Mouse (Mus musculus) layer of hippocampus, adult 9-10 months (tissue): ENCODE measurements around the gene Pmpca.
"Not testable (repeated sequence)": the region's sequence is repeated elsewhere in the genome, so short reads cannot be mapped to it uniquely, and the experiment has no call there.

ENCODE experiments used
- DNase-seq: peaks from one replicate; pipeline ENCODE4 v3.0.0; 2022; ENCODE audit warnings: low spot score

Gene Pmpca

GRCm38 (mm10) chr2:26368572-26368971, 20.6 kb upstream of the Pmpca start:
- DNase-seq, result no peak

DNA sequence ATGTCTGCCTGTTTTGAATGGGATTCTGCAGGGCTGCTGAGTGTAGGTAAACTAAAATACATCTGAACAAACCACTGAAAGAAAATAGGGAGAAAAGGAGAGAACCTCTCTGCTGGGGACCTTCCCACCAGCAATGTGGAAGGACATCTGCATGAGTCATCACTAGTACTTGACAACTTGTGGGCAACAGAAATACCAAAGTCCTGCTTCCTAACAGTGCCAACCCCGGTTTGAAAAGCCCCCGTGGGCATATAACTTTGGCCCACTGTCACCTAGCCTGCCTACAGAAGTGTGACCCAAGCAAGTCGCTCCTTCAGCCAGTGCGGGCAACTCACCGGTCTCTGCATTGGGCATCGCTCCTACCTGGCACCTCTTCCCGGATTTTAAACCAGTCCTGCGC, 16.7 kb upstream of the Pmpca start:
- DNase-seq, result no peak

- DNase-seq, result no peak
Observed at GRCm38 (mm10) chr2:26380131-26380771, 8.9 kb upstream of the Pmpca start, which contains the start of gene Snapc4. Gene Snapc4, minus strand, starts transcription at chr2:26380653.

DNA sequence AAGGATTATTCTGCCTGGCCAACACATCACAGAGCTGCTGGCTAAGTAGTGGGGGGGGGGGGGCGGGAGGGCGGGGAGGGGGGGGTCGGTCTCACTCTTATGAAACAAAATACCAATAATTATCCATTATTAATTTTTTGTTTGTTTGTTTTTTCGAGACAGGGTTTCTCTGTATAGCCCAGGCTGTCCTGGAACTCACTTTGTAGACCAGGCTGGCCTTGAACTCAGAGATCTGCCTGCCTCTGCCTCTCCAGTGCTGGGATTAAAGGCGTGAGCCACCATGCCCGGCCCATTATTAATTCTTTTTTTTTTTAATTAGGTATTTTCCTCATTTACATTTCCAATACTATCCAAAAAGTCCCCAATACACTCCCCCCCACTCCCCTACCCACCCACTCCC, 8.3 kb upstream of the Pmpca start:
- DNase-seq, result not testable (repeated sequence)

- DNase-seq, result no peak
Observed at GRCm38 (mm10) chr2:26387713-26388112, 1.4 kb upstream of the Pmpca start.

DNA sequence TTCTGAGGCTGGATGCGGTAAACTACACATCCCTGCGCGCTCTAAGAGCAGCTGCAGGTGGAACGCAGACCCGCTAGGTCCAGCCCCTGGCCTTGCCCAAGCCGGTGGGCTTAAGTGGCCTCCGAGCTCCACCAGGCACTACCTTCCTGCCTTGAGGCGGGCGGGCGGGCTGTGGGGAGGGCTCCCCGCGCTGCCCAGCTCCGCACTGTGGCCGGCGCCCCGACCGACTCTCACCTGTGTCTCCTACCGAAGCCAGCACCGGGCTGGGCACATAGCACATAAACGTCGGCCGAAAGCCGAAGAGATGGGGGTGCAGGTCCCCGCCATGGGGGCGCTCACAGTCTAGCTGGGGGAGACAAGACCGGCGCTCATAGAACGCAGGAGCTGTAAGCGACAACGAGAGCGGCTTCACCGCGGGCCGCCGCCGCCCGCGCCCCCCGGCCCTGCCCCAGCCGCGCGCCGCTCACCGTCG, 421 bp upstream of the Pmpca start:
- DNase-seq, result no peak

DNA sequence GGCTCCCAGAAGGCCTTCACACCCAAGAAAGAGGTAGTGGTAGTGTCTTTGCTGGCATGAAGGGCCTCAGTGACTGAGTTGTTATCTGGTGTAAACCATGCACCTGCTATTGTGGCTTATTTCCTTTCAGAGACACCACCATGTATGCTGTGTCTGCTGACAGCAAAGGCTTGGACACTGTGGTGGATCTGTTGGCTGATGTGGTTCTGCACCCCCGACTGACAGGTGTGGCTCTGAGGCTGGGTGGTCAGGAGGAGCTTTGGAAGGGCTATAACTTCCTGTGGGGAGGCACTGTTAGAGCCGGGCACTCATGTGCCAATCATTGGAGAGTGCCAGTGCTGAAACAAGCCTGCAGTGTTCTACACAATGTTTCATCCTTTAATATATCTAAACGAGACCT, 1.8 kb downstream of the Pmpca start:
- DNase-seq, result no peak

DNA sequence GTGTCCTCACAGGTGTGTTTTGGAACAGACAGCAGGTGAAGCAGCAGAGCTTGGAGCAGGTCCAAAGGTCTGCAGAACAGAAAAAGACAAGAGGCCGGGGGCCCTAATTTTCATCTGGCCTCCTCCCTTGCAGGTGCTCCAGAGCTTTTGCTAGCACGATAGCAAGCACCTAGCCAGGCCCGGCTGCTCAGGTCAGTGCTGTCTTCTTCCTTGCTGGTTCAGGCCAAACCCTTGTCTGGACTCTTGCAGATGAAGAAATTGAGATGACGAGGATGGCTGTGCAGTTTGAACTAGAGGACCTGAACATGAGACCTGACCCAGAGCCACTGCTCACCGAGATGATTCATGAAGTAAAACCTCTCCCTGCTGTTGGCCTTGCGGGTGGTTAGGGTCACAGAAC, 2.5 kb downstream of the Pmpca start:
- no peak for DNase-seq

GRCm38 (mm10) chr2:26398978-26399377, 9.8 kb downstream of the Pmpca start:
- DNase-seq, result no peak

DNA sequence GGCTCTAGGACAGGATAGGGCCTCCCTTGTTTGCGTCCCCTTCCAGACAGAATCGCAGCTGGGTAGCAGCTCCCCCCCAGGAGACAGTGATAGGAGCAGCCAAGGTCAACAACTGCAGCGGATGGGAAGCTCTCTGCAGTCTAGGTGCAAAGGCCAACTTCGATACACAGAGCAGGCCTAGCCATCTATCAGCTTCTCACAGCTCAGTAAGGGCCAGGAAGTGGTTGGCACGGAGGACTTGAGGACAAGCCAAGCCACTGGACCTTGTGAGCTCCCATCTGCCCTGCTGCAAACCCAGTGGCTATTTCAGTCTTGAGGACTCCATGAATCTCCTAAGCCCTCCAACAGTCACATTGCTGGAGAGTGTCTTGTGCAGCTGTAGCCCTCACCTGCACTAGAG, 10.5 kb downstream of the Pmpca start:
- DNase-seq, result no peak

GRCm38 (mm10) chr2:26400296-26400695, 11.2 kb downstream of the Pmpca start:
- DNase-seq, result no peak

- no peak for DNase-seq
Observed at GRCm38 (mm10) chr2:26401023-26401422, 11.9 kb downstream of the Pmpca start.

GRCm38 (mm10) chr2:26402265-26402664, 13.1 kb downstream of the Pmpca start:
- DNase-seq, result no peak

DNA sequence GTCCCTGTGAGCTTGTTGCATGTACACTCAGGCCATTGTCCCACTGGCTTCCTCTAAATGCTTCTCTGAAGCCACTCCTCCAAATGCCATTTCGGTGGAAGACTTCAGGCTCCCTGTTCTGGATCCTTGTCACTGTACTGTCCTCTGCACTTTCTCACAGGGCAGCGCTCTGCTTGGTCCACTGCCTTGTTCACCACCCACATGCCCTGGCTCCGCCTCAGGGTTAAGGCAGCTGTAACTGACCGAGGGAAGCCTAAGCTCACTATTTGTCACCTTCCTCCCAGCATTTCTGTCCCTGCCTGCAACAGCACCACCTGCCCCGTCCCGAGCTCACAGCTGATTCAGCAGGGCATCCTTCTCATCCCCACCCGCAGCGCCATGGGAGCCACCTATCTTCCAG, 14.2 kb downstream of the Pmpca start:
- no peak for DNase-seq

- DNase-seq, result peak; percentile 90
Observed at GRCm38 (mm10) chr2:26408515-26409356, 19.6 kb downstream of the Pmpca start, which contains the start of gene Inpp5e. Gene Inpp5e, minus strand, starts transcription at chr2:26409203.

GRCm38 (mm10) chr2:26409362-26409761, 20.2 kb downstream of the Pmpca start:
- DNase-seq, result no peak

DNA sequence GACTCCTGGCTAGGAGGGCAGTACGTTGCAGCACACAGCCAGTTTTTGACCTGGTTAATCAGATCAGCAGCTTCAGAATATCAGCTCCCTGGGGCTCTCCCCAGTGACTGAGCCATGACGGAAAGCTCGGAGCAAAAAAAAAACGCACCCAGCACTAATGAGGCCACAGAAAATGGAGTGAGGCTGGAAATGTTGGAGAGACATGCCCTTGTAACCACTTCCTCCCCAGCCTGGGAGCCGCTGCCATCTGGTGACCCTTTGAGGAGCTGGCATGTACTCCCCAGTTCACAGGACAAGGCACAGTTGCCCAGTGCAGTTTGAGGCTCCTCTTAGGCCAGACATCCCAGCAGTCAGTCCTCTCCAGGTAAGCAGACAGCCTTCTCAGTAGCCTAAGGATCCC, 21.0 kb downstream of the Pmpca start:
- DNase-seq, result no peak

- no peak for DNase-seq
Observed at GRCm38 (mm10) chr2:26410931-26411411, 21.8 kb downstream of the Pmpca start.

- no peak for DNase-seq
Observed at GRCm38 (mm10) chr2:26417066-26417465, 27.9 kb downstream of the Pmpca start.

- no peak for DNase-seq
Observed at GRCm38 (mm10) chr2:26418120-26418519, 29.0 kb downstream of the Pmpca start.

DNA sequence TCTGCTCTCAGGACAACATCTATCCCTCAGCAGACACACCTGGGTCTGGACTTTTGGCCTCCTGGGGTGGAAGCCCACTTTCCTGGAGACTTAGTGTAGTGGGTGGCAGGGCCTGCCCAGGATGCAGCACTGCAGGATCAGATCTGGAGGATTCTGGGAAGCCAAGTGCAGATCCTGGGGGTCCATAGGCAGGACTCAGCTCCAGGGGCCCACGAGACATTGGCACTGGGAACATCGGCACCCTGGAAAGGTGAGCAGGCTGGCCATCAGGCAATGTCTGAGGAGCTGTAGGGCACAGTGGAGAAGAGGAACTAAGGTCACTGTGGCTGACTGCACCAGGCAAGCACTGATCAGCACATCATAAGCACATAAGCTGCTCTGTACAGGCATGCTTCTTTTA, 32.8 kb downstream of the Pmpca start:
- no peak for DNase-seq

DNA sequence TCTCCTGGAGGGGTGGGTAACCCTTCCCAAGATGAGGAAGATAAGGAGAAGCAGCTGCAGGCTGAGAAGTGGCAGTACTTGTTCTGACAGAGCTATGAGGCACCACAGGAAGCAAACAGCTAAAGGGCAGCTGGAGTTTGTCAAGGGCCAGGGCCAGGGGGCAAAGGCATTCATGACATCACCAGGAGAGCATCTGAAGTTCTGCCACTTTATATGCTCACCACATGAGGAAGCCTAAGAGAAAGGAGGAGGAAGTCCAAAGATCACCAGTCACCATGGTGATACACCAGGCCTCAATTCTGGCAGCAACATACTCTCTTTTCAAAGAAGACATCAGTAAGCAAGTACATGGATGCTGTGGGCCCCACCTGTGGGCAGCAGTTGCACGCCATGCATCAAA, 33.9 kb downstream of the Pmpca start:
- DNase-seq, result no peak

GRCm38 (mm10) chr2:26424541-26424940, 35.4 kb downstream of the Pmpca start:
- no peak for DNase-seq
